Mouse (Mus musculus): ENCODE measurements at regions not wholly inside any gene's neighbourhood (a gene's known extent, or its start where the extent isn't known, plus 50 kb on each side); places are given as distances from the start of the nearest gene placed in this dataset.
"Not testable (repeated sequence)": the region's sequence is repeated elsewhere in the genome, so short reads cannot be mapped to it uniquely, and the experiment has no call there.

DNA sequence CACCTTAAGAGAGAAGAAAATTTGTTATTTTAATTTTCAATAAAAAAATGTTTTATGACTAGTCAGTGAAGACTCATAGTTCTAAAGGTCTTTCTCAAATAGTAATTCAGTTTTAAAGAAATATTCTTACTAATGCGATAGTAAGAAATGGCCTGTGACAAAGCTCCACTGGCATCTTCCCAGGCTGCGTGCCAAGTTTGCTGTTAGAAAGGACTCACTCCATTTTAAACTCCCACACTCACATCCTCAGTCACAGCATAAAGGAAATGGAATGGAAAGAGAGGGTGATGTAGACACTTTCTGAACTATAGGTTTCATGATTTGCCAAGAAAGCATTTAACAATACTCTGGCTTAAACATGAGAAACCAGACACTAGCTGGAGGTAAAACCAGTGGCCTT, 436.6 kb downstream of the Mei4 start:
- DNase-seq (ENCODE audit: extremely low spot score in 1 of 2, low spot score in 1 of 2): peak; percentile 4 to 47

GRCm38 (mm10) chr9:82306285-82306684, 442.8 kb downstream of the Mei4 start:
- no peak for DNase-seq (ENCODE audit: extremely low spot score in 1 of 2, low spot score in 1 of 2)

GRCm38 (mm10) chr9:82312466-82312865, 449.0 kb downstream of the Mei4 start:
- DNase-seq (ENCODE audit: extremely low spot score in 1 of 2, low spot score in 1 of 2): no peak

- DNase-seq (ENCODE audit: extremely low spot score in 1 of 2, low spot score in 1 of 2): no peak
These were observed 477.0 kb downstream of the Mei4 start for GRCm38 (mm10) chr9:82340452-82340851.

- not testable (repeated sequence) for DNase-seq (ENCODE audit: extremely low spot score in 1 of 2, low spot score in 1 of 2)
These were observed 478.6 kb upstream of the Irak1bp1 start for GRCm38 (mm10) chr9:82350784-82351183.

GRCm38 (mm10) chr9:82359573-82359972, 469.8 kb upstream of the Irak1bp1 start:
- DNase-seq (ENCODE audit: extremely low spot score in 1 of 2, low spot score in 1 of 2): no peak

DNA sequence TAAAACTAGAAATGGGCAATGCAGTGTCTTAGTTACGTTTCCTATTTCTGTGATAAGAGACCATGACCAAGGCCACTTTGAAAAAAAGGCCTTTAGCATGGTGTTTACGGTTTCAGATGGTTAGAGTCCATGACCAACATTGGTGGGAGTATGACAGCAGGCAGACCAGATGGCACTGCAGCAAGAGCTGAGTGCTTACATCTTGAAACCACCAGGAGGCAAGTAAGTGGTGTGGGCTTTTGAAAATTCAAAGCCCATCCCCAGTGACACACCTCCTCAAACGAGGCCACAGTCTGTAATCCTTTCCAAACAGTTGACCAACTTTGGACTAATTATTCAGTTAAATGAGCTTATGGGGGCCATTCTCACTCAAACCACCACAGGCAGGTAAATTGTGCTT, 427.0 kb upstream of the Irak1bp1 start:
- DNase-seq (ENCODE audit: extremely low spot score in 1 of 2, low spot score in 1 of 2): peak in 1 of 2 experiments; percentile 17

DNA sequence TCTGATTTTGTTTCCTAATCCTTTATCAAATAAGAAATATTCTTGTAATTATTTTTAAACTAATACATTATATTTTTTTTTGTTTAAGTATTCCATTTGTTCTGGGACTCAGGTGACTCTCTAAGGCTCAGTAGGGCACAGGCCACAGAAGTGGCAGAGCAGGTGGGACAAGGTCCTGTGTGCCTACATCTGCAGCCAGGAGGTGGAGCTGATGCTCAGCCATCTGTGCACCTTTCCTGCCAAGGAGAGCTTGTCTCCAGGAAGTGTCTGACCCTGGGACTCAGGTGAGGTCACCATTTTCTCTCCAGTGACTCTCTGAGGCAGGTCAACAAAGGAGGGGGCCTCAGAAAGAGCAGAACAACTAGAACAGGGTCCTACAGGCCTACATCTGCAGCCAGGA, 425.3 kb upstream of the Irak1bp1 start:
- no peak for DNase-seq (ENCODE audit: extremely low spot score in 1 of 2, low spot score in 1 of 2)

- DNase-seq (ENCODE audit: extremely low spot score in 1 of 2, low spot score in 1 of 2): no peak
These were observed 422.2 kb upstream of the Irak1bp1 start for GRCm38 (mm10) chr9:82407177-82407576.

DNA sequence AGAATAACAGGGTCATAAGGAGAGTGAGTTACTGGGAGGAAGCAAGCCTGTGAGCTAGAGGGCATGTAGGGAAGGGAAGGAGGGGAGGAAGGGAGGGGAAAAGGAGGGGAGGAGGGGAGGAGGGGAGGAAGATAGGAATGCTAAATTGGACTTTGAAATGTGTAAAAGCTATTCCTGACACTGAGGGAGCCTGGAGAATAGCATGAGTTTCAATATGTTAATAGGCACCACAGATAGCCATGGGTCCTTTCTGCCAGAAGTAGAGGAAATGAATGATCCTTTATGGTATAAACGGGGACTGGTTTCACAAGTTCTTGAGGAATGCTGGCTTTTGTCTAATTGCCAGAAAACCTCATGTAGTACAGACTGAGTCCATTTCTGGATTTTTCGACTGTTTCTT, 420.4 kb upstream of the Irak1bp1 start:
- DNase-seq (ENCODE audit: extremely low spot score in 1 of 2, low spot score in 1 of 2): no peak
